Mouse (Mus musculus) embryonic fibroblast, embryonic 13.5 days (primary cell): ENCODE data around the gene Srebf2. TPM values are rescaled to one million over a fixed set of nuclear protein-coding genes. Genes with fewer than 3 reads are reported as not detected.
"Not testable (repeated sequence)": the region's sequence is repeated elsewhere in the genome, so short reads cannot be mapped to it uniquely, and the experiment has no call there.

Experiments used
- H3K27ac ChIP-seq: 2 replicates; pipeline ENCODE4 v1.5.1; 2012; ENCODE audit warnings: low read length, control low read depth, inconsistent platforms; ENCODE audit not compliant: insufficient read depth
- H3K4me1 ChIP-seq: 2 replicates; pipeline ENCODE4 v1.6.1; 2011; ENCODE audit warnings: low read length; ENCODE audit not compliant: control insufficient read depth, insufficient read depth
- H3K4me3 ChIP-seq: 2 replicates; pipeline ENCODE4 v1.5.1; 2011; ENCODE audit warnings: mild to moderate bottlenecking, control low read depth, low read length; ENCODE audit not compliant: insufficient read depth
- CTCF ChIP-seq: IDR thresholded peaks from 2 replicates; pipeline ENCODE4 v1.5.1; 2011; ENCODE audit warnings: mild to moderate bottlenecking, control low read depth, low read length, moderate library complexity, borderline replicate concordance; ENCODE audit not compliant: insufficient read depth
- POLR2A ChIP-seq: IDR thresholded peaks from 2 replicates; pipeline ENCODE4 v1.6.1; 2011; ENCODE audit warnings: low read depth, mild to moderate bottlenecking, control low read depth, low read length, moderate library complexity
- polyA plus RNA-seq: library from polyadenylated mRNA; stranded (reverse); fragments of >200 nt; gene quantifications from 2 replicates; pipeline ENCODE4 v1.2.4, GENCODE M21; 2011; ENCODE audit warnings: low read depth; ENCODE audit not compliant: missing spikeins, insufficient read length

The Srebf2 gene
- 86.4 and 87.3 TPM in 2 replicates for polyA plus RNA-seq

- Histone ChIP-seq H3K27ac (peak within 1 kb of the TSS; percentile 97), H3K4me3 (peak within 1 kb of the TSS; percentile 93), H3K4me1 (peaks cover 3% of the 10 kb centered on the region)
- TF ChIP-seq CTCF (no peak), POLR2A (peak; percentile 86)
Measured at GRCm38 (mm10) chr15:82146770-82147610, at the start of gene Srebf2. Srebf2 (plus strand) TSS chr15:82147181.

GRCm38 (mm10) chr15:82106953-82107555 is 39.9 kb upstream of the Srebf2 start:
- Histone ChIP-seq H3K4me1 (no peaks in the 10 kb centered on the region), H3K27ac (no peak overlapping the region), H3K4me3 (no peak overlapping the region)
- TF ChIP-seq CTCF, result peak; percentile 63; the same call in 1 of the 2 replicates
- no peak for TF ChIP-seq POLR2A

GRCm38 (mm10) chr15:82120544-82120943 is 26.4 kb upstream of the Srebf2 start:
- Histone ChIP-seq H3K4me3 (no peak overlapping the region), H3K27ac (no peak overlapping the region), H3K4me1 (no peaks in the 10 kb centered on the region)
- TF ChIP-seq CTCF, result no peak
- no peak for TF ChIP-seq POLR2A

DNA sequence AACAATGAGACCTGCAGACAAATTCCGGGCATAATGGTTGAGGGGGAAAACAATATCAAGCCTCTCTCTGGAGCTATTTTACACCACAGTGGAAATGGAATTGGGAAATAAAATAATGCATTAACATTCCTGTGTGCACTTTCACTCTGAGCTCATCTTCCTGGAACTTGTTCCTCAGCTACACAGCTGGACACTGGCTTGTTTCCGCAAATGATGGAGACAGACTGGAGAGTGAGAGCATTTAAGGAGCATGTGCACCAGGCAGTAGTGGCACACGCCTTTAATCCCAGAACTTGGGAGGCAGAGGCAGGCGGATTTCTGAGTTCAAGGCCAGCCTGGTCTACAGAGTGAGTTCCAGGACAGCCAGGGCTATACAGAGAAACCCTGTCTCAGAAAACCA is 20.3 kb upstream of the Srebf2 start:
- H3K4me1 ChIP-seq, H3K27ac ChIP-seq, H3K4me3 ChIP-seq: not testable (repeated sequence)

DNA sequence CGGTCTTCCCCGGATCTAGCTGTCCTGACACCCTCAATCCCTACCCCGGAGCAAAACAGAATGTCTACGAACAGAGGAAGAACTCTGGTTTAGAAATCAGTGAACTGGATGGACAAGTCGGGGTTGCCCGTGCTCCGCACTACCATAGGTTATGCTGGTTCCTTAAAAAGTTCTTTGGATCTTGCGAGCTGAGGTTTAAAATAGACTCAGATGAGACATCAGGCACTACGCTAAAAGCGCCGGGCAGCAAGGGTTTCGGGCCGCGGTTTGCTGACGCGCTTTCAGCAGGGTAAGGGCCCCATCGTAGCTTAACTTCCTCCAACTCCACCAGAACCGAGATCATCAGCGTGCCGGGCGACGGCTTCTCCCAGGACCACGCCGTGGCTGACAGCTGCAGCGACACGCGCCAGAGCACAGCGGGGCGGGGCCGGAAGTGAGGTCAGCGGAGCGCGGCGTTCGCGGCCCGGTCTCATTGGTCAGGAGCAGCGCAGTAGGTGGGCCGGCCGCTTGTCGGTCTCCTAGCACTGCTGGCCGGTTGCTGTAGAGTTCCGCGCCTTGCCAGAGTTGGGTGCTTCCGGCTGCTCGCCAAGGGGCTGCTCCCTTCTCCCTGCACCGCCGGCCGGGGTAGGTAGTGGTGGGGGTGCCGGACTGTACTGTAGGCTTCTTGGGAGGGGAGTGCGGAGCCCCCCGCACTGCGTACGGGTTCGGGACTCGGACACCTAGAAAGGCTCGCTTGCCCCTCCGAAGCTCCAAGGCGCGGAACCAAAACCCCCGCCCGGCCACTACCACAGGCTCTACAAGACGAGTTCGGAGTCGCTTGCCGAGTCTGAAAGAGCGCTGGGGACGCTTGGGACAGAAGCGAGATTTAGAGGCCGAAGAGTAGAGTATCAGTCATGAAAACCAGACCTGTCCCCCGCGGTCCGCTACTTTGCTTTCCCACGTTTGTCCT is 19.3 kb upstream of the Srebf2 start, which contains the start of gene Ccdc134:
Gene Ccdc134, plus strand, starts transcription at position 497 of the 949 bp plus-strand sequence.
- peak within 1 kb of the TSS; percentile 76 for H3K4me3 ChIP-seq
- no peaks in the 10 kb centered on the region; the same call in 1 of the 2 replicates for H3K4me1 ChIP-seq
- peak within 1 kb of the TSS; percentile 14 for H3K27ac ChIP-seq
- TF ChIP-seq CTCF (no peak), POLR2A (peak; percentile 79)

DNA sequence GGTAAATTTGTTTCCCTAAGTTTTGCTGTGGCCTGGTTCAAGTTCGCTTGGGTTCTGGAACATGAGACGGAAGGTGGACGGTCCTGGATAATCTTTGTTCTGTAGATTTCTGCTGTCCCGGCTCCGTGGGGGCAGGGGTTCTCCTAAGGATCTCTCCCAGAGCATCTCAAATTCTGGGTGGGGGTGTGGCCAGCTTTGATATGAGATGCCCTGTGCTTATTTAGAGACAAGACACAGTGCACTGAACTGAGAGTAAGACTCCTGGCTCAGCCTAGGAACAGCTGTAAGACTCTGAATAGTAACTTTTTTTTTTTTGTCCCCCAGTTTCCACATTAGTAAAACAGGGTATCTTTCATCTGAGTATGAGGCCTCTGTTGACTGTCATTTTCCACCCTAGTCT is 18.6 kb upstream of the Srebf2 start:
- no peaks in the 10 kb centered on the region; the same call in 1 of the 2 replicates for H3K4me1 ChIP-seq
- peak overlapping the region; percentile 76 for H3K4me3 ChIP-seq
- H3K27ac ChIP-seq, result peak overlapping the region; percentile 10; the same call in 1 of the 2 replicates
- TF ChIP-seq CTCF, result no peak

GRCm38 (mm10) chr15:82130599-82130998 is 16.4 kb upstream of the Srebf2 start:
- TF ChIP-seq POLR2A (no peak), CTCF (no peak)
- Histone ChIP-seq H3K4me1 (no peaks in the 10 kb centered on the region; the same call in 1 of the 2 replicates), H3K4me3 (no peak overlapping the region), H3K27ac (no peak overlapping the region)

DNA sequence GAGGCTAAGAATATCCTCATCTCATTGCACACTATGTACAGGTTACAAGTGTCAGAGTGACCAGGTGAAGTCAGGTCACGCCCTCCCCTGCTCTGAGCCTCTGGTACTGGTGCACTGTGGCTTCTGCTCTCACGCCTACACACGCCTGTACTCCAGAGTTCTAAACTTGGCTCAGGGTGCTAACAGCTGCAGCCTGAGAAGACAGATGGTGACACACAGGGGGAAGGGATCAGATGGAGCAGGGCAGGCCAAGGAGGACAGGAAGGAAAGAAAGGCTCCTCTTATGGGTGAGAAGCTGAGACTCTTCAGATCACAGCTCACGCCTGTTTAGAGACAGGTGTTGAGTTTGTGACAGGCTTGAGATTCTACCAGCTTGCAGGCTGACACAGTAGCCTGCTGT is 11.6 kb upstream of the Srebf2 start:
- Histone ChIP-seq H3K4me1 (no peaks in the 10 kb centered on the region; the same call in 1 of the 2 replicates), H3K4me3 (no peak overlapping the region), H3K27ac (no peak overlapping the region)
- no peak for TF ChIP-seq CTCF

DNA sequence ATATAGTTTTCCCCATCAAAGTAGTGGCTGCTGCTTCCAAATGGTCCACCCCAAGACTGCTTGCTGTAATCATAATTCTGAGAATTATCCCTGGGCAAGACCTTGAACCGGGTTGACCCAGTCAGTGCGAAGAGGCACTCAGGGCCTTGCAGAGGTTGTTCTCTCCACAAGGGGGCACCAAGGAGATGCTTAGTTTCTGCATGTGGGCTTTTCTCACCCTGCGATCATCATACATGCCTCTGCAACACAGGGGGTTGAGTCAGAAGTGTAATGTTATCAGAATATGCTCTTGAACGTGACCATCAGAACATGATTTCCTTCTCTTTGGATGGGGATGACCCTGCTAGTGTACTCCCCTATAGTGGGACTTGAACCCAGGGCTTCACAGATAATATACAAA is 8.4 kb upstream of the Srebf2 start:
- Histone ChIP-seq H3K27ac (no peak overlapping the region), H3K4me3 (no peak overlapping the region), H3K4me1 (no peaks in the 10 kb centered on the region; the same call in 1 of the 2 replicates)
- TF ChIP-seq POLR2A, result no peak
- TF ChIP-seq CTCF, result peak; percentile 40; the same call in 1 of the 2 replicates
